ENCODE assay signal across 10 mouse cellular contexts in the genomic region with DNA sequence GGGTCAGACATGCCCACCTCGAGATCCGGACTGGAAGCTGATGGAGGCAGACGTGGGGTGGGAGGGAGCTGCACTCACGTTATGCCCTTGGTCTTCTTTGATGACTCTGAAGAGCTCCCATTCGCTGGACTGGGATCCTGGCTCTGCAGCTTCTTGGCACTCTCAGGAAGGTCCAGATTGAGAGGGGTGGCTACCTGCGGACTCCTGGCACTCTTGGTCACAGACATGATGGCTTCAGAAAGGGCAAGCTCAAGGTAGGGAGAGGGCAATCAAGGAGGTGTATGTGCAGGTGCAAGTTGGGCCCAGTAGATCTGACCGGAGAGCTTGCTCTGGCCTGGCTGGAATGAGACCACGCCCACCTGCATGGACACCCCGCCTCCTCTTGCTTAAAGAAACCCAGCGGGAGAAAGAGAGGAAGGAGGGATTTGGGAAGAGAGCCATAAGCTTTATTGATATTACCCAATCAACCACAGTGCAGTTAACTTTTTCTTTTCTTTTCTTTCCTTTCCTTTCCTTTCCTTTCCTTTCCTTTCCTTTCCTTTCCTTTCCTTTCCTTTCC. TPM values are rescaled to one million over a fixed set of nuclear protein-coding genes. Genes with fewer than 3 reads are reported as not detected.
DNase-seq lines count a peak whose midpoint lies in the region.
"Had no signal": no experiment of that assay in that cellular context is flagged by ENCODE, and none has a peak within 500 bp of the region (broad histone marks: within the 10 kb centered on the region; RNA-seq: fewer than 3 reads in every experiment).

A gene (minus strand): TSS at position 345 of the 559 bp plus-strand sequence.

- peak; percentile 42 to 48 for DNase-seq in kidney, postnatal 25 days
- DNase-seq in kidney, adult 11 months, result no peak
- peak; percentile 91 for DNase-seq in brain, adult 2 months (ENCODE audit: low read depth, low spot score)
- no peak for DNase-seq in heart, postnatal 36 days
- peak; percentile 58 to 78 for DNase-seq in lung, postnatal 4 days
- DNase-seq in testis, postnatal 10 days (ENCODE audit: low spot score), result no peak
- no peak for DNase-seq in frontal cortex, postnatal 10 days (ENCODE audit: low spot score in 2 of 2)
- no peak for DNase-seq in ovary, adult 18-20 months (ENCODE audit: low spot score)

- intact Hi-C loops in heart, postnatal 36 days (cut with DNase I), result no loop called here

RNA-seq across cellular contexts. Expression of the gene that starts here (rescaled TPM):
- 10 to 100 TPM; 14.3 to 14.8 TPM for total RNA-seq in heart, postnatal 36 days (2021)
- total RNA-seq: MEL; monocyte, adult 5-6 weeks had no signal

Comparison
In these comparisons a context has a peak if more than half of its experiments do, and no peak if none do; other contexts are left out.
1. DNase-seq: peak in kidney, postnatal 25 days (2 of 2), brain, adult 2 months (single experiment) and lung, postnatal 4 days (2 of 2); none in kidney, adult 11 months (single experiment), heart, postnatal 36 days (0 of 2), testis, postnatal 10 days (single experiment), frontal cortex, postnatal 10 days (0 of 2) and ovary, adult 18-20 months (single experiment).